Mouse (Mus musculus): ENCODE data around the gene Rbks.
"Not testable (repeated sequence)": the region's sequence is repeated elsewhere in the genome, so short reads cannot be mapped to it uniquely, and the experiment has no call there.

The Rbks gene

DNA sequence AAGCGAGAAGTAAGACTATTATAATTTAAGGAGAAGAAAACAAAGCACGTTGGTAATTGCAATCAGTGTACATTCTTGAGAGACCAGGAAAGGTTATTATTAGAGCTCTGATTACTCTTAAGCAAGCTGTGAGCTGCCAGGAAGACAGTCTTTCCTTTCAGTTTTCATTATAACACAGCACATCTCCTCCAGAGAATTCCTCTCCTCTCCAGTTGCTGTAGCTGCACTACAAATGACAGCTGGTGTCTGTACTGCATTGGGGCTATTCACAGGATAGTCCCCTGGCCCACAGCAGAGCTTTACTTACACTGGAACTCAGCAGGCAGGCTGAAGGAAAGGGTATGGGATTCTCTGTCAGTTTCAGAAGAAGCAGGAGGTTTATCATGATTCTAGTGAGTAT lies 24.0 kb downstream of the Rbks start:
- DNase-seq (ENCODE audit: low spot score): no peak

DNA sequence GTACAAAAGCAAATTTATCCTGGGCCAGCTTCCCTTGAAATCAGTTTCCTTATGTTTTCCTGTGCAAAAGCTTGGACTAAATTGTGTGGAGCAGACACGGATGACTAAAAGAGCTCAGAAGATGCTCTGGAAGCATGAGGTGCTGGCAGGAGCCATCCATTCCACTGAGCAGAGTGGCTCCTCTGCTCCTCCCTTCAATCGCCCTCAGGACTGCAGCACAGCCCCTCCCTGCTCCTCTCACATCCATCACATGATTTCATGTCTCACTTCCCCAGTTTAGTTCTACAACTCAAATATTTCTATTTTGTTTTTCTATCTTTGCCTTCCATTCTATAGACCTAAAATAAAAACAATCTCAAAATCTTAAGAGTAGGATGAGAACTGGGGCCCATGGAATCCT lies 26.3 kb downstream of the Rbks start:
- no peak for DNase-seq (ENCODE audit: low spot score)

DNA sequence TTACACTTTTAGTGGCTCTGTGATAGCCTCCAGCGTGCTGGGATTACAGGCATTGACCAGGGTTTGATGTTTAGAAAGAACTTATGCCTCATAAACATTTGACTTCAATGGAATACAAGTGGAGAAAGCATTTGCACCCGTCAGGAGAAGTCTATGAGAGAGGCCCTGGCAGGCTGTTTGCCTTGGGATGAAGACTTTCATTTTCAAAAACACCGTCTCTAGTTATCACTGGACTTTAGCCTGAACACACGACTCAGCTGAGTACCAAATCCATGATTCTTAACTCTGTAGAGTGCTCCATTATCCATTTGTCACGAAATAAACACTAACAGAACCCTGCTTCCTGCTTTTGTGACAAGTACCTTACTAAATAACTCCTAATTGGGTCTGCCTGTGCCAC lies 27.4 kb downstream of the Rbks start:
- DNase-seq (ENCODE audit: low spot score): no peak

DNA sequence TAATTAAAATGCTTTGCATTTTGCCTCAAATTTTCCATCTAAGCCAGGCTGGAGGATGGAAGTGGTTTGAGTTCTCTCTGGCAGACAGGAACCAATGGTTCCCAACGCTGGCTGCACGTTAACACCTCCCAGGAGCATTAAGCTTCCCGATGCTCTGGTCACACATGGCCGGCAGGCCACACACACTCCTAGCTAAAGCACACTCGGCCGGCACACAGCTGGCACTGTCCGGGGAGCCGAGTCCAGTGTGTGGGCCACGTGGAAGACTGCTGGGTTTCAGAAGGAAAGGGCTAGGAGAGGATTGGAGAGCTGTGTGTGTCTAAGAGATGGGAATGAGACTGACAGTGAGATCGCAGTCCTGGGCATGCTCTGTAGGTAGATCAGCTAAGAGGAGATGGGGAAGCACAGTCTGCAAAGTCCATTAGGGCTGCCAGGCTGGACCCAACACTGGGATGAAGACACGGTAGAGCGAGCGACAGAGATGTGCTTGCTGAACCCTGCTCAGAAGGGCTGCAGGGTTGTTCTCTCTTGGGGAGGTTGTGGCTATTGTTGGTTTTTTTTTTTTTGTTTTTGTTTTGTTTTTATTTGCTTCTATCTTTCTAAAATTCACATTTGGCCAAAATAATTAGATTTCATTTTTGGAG lies 29.0 kb downstream of the Rbks start:
- DNase-seq (ENCODE audit: low spot score): no peak

DNA sequence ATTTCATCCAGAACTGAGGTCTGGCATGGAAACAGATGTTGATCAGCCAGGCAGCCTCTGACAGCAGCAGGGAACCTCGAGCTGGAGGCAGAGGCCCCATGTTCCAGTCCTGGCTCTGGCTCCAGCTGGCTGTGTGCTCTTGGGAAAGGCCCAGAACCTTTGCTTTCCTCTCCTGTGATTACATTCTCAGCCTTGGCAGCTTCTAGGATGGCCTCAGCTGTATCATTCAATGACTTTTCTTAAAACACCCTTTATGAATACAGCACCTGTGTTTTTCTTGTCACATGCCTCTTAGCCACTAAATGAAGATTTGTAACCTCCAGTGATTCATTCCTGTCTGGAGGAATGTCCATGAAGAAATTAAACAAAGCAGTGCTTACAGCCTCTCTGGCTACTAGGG lies 31.3 kb downstream of the Rbks start:
- no peak for DNase-seq (ENCODE audit: low spot score)

DNA sequence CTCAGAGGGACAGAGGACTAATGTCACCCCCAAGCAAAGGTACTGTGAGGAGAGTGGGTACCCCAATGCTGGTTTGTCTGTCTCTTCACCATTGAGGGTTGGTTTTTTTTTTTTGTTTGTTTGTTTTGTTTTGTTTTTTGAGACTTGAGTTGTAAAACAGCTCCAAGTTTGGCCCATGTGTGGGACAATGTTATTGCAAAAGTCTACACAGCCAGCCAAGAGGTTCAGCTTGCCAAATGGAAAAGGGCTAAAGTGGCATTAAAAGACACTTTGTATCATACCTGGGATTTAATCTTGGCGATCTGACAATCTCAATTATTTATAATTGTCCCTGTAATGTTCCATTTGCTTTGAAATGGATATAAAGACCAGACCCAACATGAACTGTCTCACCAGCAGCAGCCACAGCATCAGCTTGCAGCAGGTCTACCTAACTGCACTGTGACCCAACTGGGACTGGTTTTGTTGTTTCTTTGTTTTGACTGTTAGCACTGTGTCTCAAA lies 41.7 kb downstream of the Rbks start:
- no peak for DNase-seq (ENCODE audit: low spot score)

DNA sequence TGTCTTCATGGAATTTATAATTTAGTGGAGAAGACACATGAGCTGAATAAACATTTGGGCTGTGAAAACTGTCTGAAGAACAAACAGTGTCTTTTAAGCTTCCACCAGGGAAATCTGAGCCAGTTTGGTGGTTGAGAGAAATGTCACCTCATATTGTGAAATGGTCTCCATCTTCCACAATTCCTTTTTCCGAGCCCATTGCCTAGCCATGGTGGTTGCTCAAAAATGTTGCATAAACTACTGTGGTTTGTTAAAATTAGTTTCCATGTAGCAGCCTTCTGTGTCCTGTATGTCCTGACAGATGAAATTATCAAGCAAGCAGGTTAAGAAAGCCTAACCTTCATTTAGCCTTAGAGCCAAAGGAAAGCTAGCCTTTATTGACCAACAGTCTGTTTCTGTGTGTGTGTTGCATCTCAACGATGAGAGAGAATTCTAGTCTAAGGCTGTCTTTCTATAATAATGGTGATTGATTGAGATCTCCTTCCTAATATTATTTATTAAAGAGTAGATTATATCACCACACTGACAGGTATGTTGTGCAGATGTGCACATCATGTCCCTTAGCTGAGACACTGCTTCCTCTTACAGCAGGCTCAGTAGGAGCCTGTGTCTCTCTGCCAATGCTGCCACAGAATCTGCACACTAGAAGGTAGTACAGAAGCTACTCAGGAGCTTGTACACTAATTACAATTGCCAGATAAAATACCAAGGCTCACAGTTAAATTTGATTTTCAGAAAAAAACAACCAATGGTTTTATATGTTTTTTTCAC lies 46.7 kb downstream of the Rbks start:
- DNase-seq (ENCODE audit: low spot score): no peak

DNA sequence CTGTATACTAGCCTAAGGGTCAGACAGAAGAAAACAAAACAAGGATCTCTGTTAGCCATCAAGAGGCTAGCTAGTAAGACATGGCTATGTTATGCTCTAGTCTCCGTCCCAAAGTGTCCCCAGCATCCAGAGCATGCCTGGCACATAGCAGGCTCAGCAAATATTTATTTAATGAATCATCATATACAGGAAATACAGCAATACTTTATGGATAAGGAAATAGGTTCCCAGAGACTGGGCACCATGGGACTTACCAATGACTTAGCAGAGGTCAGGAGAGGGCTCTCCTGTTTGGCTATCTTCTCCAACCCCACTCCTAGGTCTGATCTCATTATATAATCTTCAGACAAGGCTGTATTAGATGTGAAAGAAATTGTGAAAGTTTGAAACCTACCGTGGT lies 50.1 kb downstream of the Rbks start:
- no peak for DNase-seq (ENCODE audit: low spot score)

DNA sequence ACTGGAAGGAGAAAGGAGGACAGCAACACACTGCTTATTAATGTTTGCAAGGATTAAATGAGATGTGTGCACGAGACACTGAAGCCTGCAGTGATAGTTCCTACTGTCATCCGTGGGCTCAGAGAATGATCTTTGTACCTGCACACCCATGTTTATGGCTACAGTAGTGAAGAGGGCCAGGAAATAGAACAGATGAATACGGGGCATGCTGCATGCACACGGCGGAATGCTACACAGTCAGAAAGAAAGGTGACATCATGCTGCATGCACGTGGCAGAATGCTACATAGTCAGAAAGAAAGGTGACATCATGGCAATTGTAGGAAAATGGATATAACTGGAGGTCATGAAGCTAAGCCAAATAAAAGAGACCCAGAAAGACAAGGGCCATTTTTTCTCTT lies 50.9 kb downstream of the Rbks start:
- no peak for DNase-seq (ENCODE audit: low spot score)

DNA sequence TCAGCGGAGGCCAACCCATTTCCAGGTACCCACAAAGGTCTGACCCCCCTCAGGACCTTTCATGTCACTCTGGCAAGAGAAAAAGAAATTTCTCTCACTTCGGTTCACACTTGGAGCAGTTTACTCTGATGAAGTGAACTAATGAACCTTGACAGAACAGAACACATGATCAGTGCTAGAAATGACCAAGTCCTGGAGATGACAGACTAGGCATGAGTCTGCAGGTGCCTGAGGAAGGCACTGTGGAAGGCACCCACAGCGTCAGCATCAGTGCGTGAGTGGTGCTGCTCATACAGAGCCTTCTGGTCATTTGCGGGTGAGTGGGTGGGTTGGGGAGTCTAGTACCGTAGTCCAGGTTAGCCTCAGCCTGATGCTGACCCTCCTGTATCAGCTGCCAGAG lies 51.6 kb downstream of the Rbks start:
- DNase-seq (ENCODE audit: low spot score): no peak

DNA sequence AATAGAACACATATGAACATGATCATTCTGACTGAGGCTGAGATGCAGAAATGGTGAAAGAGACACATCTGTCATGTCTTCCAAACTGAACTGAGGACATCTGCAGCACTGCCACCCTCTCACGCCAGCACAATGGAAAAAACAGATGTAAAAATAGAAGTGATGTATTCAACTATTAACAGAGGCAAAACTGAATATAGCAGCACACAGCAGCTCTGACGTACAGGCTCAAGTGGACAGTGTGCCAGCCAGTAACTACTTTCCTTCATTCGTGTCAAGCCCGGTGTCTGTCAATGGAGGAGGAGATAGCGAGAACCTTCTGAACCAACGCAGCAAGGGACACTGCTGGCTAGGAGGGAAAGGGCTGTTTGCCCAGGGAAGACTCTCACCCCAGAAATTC lies 52.6 kb downstream of the Rbks start:
- no peak for DNase-seq (ENCODE audit: low spot score)

DNA sequence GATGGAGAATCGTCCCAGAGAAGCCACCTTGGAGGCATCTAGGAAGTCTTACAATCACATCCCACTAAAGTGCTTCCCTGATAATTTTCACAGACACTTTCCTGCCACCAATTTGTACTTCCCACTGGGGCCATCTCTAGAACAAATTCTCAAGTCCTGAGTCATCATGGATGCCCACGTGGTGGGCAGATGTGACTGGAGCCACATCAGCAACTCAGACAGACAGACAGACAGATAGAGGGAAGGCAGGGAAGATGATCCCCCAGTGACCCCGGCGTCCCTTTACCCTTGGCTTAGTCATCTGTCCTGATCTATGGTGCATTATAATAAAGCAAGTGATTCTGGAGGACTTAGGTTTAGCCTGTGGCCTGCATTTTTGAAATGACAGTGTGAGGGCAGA lies 53.2 kb downstream of the Rbks start:
- DNase-seq (ENCODE audit: low spot score): no peak

DNA sequence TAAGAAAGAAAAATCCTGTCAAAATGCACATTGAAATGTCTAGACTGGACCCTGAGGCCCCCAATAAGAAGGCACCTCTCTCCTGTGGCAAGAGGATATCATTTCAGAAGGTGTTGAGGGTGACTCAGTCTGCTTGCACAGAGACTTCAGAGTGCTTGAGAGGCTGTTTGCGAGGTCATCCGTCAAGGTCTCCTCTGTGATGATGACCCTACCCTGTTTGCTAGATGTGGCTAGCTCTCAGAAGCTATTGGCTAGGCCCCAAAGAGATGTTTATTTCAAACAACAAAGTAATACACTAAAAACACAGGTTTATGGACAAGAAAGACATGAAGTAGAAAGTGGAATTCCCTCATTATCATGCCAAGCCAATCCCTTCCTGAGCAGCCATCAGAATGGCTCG lies 55.1 kb downstream of the Rbks start:
- DNase-seq (ENCODE audit: low spot score): no peak

DNA sequence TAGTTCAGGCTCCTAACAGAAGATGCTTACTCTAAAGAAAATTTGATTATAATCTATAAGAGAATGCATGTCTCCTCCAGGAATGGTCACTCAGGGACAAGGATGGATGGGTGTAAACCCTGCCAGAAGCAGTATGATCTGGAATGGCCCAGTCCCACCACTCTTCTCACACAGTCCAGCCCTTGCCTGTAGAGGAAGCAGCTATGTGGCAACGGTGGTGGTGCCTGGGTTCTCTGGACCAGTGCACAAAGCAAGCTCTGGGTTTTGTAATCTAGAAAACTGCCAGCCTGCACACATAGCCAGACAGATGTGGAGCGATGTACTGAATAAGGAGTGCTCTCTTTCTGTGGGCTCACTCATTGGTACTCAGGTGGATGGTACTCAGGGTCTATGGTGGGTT lies 56.9 kb downstream of the Rbks start:
- no peak for DNase-seq (ENCODE audit: low spot score)

DNA sequence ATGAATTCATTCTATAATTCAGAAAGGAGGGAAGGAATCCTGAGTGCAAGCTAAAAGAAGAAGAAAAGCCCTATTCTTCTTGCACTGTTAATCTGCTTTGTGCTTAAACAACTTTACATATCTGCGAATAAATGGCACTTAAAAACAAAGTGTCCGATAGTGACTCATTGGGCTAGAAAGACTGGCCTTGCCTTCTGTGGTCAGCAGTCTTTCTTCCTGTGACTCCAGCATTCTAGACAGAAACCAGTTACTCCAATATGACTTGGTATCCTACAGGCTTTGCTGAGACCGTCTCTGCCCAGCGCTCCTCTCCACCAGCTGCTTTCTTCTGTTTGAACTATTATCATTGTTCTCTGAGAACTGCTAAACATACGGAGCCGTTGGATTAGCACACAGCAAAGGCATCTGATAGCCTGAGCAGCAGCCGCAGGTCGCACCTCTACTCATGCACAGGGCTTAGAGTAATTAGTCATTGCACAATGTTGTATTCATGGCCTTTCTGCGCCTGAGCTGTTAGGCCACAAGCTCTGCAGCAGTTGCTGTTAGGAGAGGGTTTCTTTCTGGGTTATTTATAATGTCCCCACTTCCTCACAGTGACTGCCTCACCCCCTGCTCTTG lies 60.7 kb downstream of the Rbks start:
- no peak for DNase-seq (ENCODE audit: low spot score)

DNA sequence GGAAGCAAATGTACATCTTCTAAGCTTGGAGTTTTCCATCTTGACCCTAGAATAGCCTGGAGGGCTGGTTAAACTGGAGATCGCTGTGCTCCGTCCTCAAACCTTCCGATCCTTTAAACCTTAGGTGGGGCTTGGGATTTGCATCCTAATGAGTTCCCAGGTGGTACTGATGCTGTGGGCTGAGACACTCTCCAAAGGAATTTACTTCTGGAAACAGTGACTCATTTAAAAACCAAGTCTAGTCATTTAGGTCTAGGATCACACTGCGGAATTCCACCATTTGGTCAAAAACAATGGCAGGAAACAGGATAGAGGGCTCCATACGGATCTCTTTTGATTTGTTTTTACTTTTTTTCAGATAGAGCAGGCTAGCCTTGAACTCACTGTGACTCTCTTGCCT lies 62.7 kb downstream of the Rbks start:
- no peak for DNase-seq (ENCODE audit: low spot score)

DNA sequence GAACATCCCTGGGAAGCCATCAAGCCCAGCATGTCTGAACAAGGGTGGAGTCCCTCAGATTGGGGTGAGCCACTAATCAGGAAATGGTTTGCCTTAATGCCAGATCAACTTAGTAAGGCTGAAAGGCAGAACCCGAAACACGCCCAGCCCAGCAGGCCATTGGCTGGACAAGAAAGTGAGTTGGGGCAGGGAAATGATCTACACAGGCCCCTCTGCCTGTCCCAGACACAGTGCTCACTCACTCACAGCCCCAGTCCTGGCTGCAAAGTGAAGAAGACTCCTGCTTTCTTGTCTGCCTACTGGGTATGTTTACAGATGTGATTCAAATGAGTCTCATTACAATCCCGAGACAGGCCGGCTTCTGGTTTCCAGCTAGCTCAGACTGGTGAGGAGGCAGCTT lies 63.3 kb downstream of the Rbks start:
- no peak for DNase-seq (ENCODE audit: low spot score)

DNA sequence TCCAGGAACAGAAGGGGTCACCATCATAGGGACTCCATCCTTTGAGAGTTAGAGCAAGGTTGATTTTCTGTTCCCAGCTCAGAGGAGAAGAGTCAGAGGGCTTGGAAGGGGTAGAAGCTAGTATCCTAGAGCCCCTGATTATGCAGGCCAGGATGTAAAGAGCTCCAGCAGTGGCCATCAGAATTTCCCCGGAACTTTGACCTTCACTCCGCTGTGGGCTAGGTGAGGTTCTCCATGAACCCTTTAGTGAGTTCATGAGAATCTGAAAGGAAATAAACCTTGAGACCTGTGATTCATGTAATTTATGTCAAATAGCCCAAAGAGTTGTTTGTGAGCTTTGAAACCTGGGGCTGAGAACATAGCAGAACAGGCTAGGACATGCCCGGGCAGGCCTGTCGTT lies 66.3 kb downstream of the Rbks start:
- DNase-seq (ENCODE audit: low spot score): not testable (repeated sequence)

DNA sequence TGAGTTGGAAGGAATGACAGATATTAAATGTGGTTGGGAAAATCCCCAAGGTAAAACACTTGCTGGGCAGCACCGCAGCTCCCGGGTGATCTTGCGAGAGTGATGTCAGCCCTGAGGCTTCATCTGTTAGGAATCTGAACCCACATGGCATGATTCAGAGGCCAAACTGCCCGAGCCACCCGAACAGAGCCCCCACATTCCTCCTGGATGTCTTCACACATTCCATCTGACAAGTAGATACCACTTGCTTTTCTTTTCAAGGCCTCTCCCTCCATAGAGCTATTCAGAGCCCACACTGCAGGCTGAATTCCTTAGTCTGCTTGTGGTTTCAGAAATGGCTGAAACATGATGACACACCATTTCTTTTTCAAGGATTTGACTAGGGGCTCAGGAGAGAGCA lies 67.4 kb downstream of the Rbks start:
- DNase-seq (ENCODE audit: low spot score): no peak

DNA sequence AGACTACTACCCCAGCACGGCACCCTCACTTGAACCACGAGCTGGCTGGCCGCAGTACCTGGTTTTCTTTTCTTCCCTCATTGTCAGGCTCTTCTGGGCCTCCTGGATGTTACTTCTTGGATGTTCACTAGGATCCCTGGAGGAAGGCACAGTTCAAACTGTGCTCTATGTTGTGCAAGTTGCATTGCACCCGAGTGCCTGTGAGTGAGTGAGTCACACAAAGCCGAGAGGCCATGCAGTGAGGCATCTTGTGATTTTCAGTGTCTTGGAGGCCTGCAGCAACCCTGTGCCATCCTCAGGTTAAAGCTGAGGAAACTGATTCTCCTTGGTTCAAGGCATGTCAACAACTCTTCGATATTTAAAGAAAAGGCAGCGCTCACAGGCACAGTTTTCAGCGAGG lies 68.9 kb downstream of the Rbks start:
- DNase-seq (ENCODE audit: low spot score): no peak

DNA sequence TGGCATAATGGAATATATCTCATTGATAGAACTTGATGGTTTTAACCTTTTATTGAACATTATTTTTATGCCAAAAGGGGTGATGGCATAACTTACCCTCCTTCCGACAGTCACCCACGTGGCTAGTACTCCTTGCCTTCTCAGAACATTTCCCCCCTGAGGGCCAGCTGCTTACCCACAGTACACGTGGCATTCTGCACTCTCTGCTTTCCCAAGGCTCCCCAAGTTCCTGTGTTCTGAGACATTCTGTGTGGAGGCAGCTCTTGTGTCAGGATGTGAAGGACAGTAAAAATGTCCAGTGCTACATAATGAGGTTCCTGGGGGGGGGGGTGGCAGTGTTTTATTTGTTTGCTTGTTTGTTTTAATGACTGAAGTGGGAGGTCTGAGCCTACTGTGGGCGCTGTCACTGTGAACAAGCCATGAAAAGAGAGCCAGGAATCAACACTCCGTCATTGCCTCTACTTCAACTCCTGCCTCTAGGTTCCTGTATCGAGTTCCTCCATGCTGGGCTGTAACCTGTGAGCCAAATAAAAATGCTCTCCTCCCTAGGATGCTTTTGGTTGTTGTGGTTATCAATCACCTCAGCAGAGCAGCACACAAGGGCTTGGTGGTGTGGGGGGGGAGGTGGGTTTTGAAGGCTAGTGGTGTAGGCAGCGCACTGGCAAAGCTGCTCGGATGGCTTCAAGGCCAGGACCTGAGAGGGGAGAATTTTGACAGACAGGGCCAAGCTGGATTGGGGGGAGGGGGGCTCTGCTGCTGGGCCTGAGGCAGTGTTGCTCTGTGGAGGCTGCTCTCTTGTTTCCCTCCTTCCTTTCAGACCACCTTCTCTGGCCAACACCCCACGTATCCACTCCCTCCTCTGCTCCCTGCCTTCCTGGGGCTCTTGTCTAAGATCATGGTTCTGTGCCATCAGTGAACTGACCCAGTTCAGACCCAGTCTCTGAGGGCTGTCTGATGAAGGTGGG lies 69.6 kb downstream of the Rbks start:
- DNase-seq (ENCODE audit: low spot score): no peak

DNA sequence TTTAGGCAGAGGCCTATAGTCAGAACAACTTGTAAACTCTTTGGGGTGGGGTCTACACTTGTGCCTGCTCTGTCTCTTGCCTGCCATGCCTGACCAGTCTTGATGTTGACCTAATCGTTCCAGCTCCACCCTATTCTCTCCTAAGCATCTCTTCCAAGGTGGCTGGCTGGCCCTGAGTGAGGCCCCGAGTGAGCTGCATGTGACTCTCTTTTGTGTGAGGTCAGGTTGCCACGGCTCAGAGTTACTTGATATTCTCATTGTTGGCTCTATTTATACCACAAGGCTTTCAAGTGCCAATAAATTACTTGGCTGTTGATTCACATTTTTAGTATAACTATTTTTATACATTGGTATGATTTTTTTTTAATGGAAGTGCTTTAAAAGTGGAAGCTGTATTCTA lies 70.3 kb downstream of the Rbks start:
- no peak for DNase-seq (ENCODE audit: low spot score)
